Mouse (Mus musculus): ENCODE measurements around the gene Olfr3. TPM values are rescaled to one million over a fixed set of nuclear protein-coding genes. Genes with fewer than 3 reads are reported as not detected.

Olfr3 gene
- polyA plus RNA-seq (2012): not detected in 2 replicates

DNA sequence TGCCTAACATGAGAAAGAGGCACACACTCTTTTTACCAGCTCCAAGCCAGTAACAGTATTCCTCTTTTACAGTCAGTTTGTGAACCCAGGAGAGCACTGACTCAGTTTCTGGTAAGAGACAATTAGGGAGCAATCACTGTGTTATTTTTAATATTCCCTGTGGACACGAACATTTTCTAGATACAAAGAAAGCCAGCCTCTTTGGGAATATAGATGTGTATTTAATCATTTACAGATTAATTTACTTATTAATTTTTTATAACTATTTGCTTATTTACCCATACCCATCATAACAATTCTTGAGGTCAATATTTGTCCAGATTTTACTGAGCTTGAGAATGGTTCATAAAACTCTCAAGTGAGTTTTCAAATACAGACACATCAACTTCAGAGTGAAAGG is at the start of gene Olfr3:
Olfr3 (minus strand) TSS at position 101 of the 400 bp plus-strand sequence.
- TF ChIP-seq GATA1 (IDR thresholded peaks at IDR 0.05; ENCODE audit: low read length): no peak

GRCm38 (mm10) chr2:36862560-36862959 is 45.7 kb upstream of the Olfr3 start, which contains the start of gene Olfr351:
Olfr351 (minus strand) TSS chr2:36862660.
- no peak for TF ChIP-seq GATA1 (IDR thresholded peaks at IDR 0.05; ENCODE audit: low read length)

- no peak for TF ChIP-seq GATA1 (IDR thresholded peaks at IDR 0.05; ENCODE audit: low read length)
Observed at GRCm38 (mm10) chr2:36846010-36846409, 29.2 kb upstream of the Olfr3 start, which contains the start of gene Olfr350. Olfr350 (plus strand) TSS chr2:36846310.

DNA sequence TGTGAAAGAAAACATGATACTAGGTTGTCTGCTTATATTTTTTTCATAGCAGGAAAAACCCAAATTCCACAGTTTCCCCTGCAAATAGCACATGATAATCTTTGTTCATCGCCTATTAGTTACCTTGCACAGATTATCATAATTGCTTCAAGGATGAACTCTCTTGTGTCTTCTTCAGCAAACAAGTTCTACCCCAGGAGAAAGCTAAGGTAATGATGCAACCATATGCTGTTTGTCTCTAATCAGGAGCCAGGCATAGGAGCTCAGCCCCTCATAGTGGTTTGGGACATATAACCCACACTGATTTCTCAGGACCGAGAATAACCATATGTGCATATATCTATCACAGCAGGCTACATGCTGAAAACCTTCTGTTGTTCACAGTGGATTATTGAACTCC is 26.6 kb downstream of the Olfr3 start, which contains the start of gene Olfr50:
Olfr50 (plus strand) TSS at position 301 of the 400 bp plus-strand sequence.
- TF ChIP-seq GATA1 (IDR thresholded peaks at IDR 0.05; ENCODE audit: low read length): no peak

DNA sequence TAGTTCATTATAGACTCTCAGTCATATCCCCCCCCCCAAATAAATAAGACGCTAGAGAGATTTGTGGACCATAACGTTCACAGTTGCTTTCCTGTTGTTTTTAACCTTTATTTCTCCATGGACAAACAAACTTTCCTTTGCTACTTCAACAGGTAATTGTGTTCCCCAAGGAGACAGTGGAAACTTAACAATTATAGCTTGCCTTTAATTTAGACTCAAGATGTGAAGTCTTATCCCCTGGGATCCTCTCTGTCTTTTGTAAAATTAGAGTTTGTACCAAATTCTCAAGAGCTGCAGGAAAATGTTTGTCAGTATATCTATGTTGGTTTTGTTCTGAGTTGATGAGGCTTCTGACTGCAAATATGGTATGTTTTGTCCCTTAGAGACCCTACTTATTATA is 32.9 kb downstream of the Olfr3 start, which contains the start of gene Olfr348:
Olfr348 (plus strand) TSS at position 301 of the 400 bp plus-strand sequence.
- no peak for TF ChIP-seq GATA1 (IDR thresholded peaks at IDR 0.05; ENCODE audit: low read length)

Other genes with a start within 250 kb of the Olfr3 start
- gene Olfr345, start 177.0 kb downstream of the Olfr3 start, polyA plus RNA-seq (2012): not detected in 2 replicates
- not detected in 2 replicates for gene Olfr346, start 131.2 kb downstream of the Olfr3 start, polyA plus RNA-seq (2012)
- gene Olfr347, start 85.1 kb downstream of the Olfr3 start, polyA plus RNA-seq (2012): not detected in 2 replicates
- not detected in 2 replicates for gene Olfr348, start 32.8 kb downstream of the Olfr3 start, polyA plus RNA-seq (2012)
- gene Olfr50, start 26.5 kb downstream of the Olfr3 start, polyA plus RNA-seq (2012): not detected in 2 replicates
- gene Olfr350, start 29.3 kb upstream of the Olfr3 start, polyA plus RNA-seq (2012): not detected in 2 replicates
- not detected in 2 replicates for gene Olfr351, start 45.6 kb upstream of the Olfr3 start, polyA plus RNA-seq (2012)
- not detected in 2 replicates for gene Olfr352, start 51.4 kb upstream of the Olfr3 start, polyA plus RNA-seq (2012)
- gene Olfr353, start 75.9 kb upstream of the Olfr3 start, polyA plus RNA-seq (2012): not detected in 2 replicates
- not detected in 2 replicates for gene Olfr354, start 88.6 kb upstream of the Olfr3 start, polyA plus RNA-seq (2012)
- not detected in 2 replicates for gene Olfr355, start 111.9 kb upstream of the Olfr3 start, polyA plus RNA-seq (2012)
- not detected in 2 replicates for gene Olfr356, start 120.1 kb upstream of the Olfr3 start, polyA plus RNA-seq (2012)
- gene Olfr357, start 176.8 kb upstream of the Olfr3 start, polyA plus RNA-seq (2012): not detected in 2 replicates
- not detected in 2 replicates for gene Olfr358, start 192.3 kb upstream of the Olfr3 start, polyA plus RNA-seq (2012)
- gene Olfr360, start 248.7 kb upstream of the Olfr3 start, polyA plus RNA-seq (2012): not detected in 2 replicates